Mouse (Mus musculus): ENCODE measurements around the gene Gm13275. TPM values are rescaled to one million over a fixed set of nuclear protein-coding genes. Genes with fewer than 3 reads are reported as not detected.
"Not testable (repeated sequence)": the region's sequence is repeated elsewhere in the genome, so short reads cannot be mapped to it uniquely, and the experiment has no call there.

The Gm13275 gene
- polyA plus RNA-seq (2015; fragmentation: Nextera tagmentation; extraction: Ambion mirVana), result not detected in 2 replicates

- WGBS, result 0% methylated on average over 13 of the region's 52 CpGs
- ATAC-seq, result not testable (repeated sequence)
Observed at GRCm38 (mm10) chr4:88793936-88794675, at the start of gene Gm13275. Gene Gm13275, plus strand, starts transcription at chr4:88794487.

GRCm38 (mm10) chr4:88749926-88750325, 44.4 kb upstream of the Gm13275 start:
- ATAC-seq, result no peak
- Histone ChIP-seq H3K4me2 (no peak overlapping the region), H3K9me3 (replicated peaks) (no peaks in the 10 kb centered on the region), H3K9ac (no peak overlapping the region), H3K4me1 (peaks cover 7% of the 10 kb centered on the region; the same call in 1 of the 2 replicates), H3K27me3 (no peaks in the 10 kb centered on the region), H3K27ac (no peak overlapping the region), H3K36me3 (ENCODE audit: poor library complexity, severe bottlenecking) (no peaks in the 10 kb centered on the region), H3K4me3 (no peak overlapping the region)
- 78% methylated on average over 6 of the region's 6 CpGs for WGBS

More at GRCm38 (mm10) chr4:88793936-88794675, at the start of gene Gm13275:
- not testable (repeated sequence) for H3K4me3 ChIP-seq; H3K9ac ChIP-seq; H3K4me1 ChIP-seq; H3K9me3 ChIP-seq (replicated peaks); H3K36me3 ChIP-seq (ENCODE audit: poor library complexity, severe bottlenecking); H3K27ac ChIP-seq; H3K4me2 ChIP-seq; H3K27me3 ChIP-seq

- not testable (repeated sequence) for H3K36me3 ChIP-seq (ENCODE audit: poor library complexity, severe bottlenecking); ATAC-seq; H3K4me3 ChIP-seq; H3K27ac ChIP-seq; H3K9ac ChIP-seq; H3K4me1 ChIP-seq; H3K27me3 ChIP-seq; H3K9me3 ChIP-seq (replicated peaks); H3K4me2 ChIP-seq
- 77% methylated on average over 15 of the region's 15 CpGs for WGBS
Observed at GRCm38 (mm10) chr4:88754818-88755340, 39.4 kb upstream of the Gm13275 start, which contains the start of gene Gm13271. Gene Gm13271, plus strand, starts transcription at chr4:88754868.

- not testable (repeated sequence) for ATAC-seq; H3K36me3 ChIP-seq (ENCODE audit: poor library complexity, severe bottlenecking); H3K9me3 ChIP-seq (replicated peaks); H3K27me3 ChIP-seq; H3K4me1 ChIP-seq
- peak overlapping the region; percentile 49 for H3K4me3 ChIP-seq
- H3K4me2 ChIP-seq, result peak overlapping the region; percentile 74
- H3K9ac ChIP-seq, result peak overlapping the region; percentile 59
- peak overlapping the region; percentile 61 for H3K27ac ChIP-seq
- 12% methylated on average over 28 of the region's 31 CpGs for WGBS
Observed at GRCm38 (mm10) chr4:88756581-88757513, 37.4 kb upstream of the Gm13275 start.

GRCm38 (mm10) chr4:88757628-88758031, 36.7 kb upstream of the Gm13275 start:
- not testable (repeated sequence) for H3K4me1 ChIP-seq; H3K36me3 ChIP-seq (ENCODE audit: poor library complexity, severe bottlenecking); H3K9me3 ChIP-seq (replicated peaks); H3K27me3 ChIP-seq
- peak overlapping the region; percentile 61 for H3K27ac ChIP-seq
- WGBS, result 0% methylated on average over 21 of the region's 21 CpGs
- peak overlapping the region; percentile 49 for H3K4me3 ChIP-seq
- H3K4me2 ChIP-seq, result peak overlapping the region; percentile 74
- ATAC-seq, result peak; percentile 100
- peak overlapping the region; percentile 59 for H3K9ac ChIP-seq

- H3K27ac ChIP-seq; H3K4me3 ChIP-seq; H3K4me1 ChIP-seq; H3K9ac ChIP-seq; H3K36me3 ChIP-seq (ENCODE audit: poor library complexity, severe bottlenecking); H3K4me2 ChIP-seq; H3K27me3 ChIP-seq; H3K9me3 ChIP-seq (replicated peaks); ATAC-seq: not testable (repeated sequence)
- WGBS, result 87% methylated on average over 9 of the region's 9 CpGs
Observed at GRCm38 (mm10) chr4:88758751-88759150, 35.5 kb upstream of the Gm13275 start.

- peak within 1 kb of the TSS; percentile 48; the same call in 1 of the 2 replicates for H3K9ac ChIP-seq
- H3K4me3 ChIP-seq, result peak within 1 kb of the TSS; percentile 40
- H3K27me3 ChIP-seq; ATAC-seq; H3K9me3 ChIP-seq (replicated peaks); H3K36me3 ChIP-seq (ENCODE audit: poor library complexity, severe bottlenecking); H3K4me1 ChIP-seq; H3K27ac ChIP-seq: not testable (repeated sequence)
- peak within 1 kb of the TSS; percentile 69 for H3K4me2 ChIP-seq
- 23% methylated on average over 11 of the region's 14 CpGs for WGBS
Observed at GRCm38 (mm10) chr4:88759610-88760268, 34.5 kb upstream of the Gm13275 start, which contains the start of gene Gm13283. Gene Gm13283, plus strand, starts transcription at chr4:88760119.

GRCm38 (mm10) chr4:88760431-88760830, 33.9 kb upstream of the Gm13275 start:
- not testable (repeated sequence) for ATAC-seq; H3K9me3 ChIP-seq (replicated peaks); H3K27ac ChIP-seq; H3K4me1 ChIP-seq; H3K27me3 ChIP-seq; H3K36me3 ChIP-seq (ENCODE audit: poor library complexity, severe bottlenecking)
- H3K4me3 ChIP-seq, result peak overlapping the region; percentile 40
- H3K4me2 ChIP-seq, result peak overlapping the region; percentile 69
- H3K9ac ChIP-seq, result peak overlapping the region; percentile 48; the same call in 1 of the 2 replicates
- WGBS, result under 1% methylated on average over 23 of the region's 28 CpGs

GRCm38 (mm10) chr4:88761776-88762175, 32.5 kb upstream of the Gm13275 start:
- not testable (repeated sequence) for H3K4me2 ChIP-seq; H3K27ac ChIP-seq; H3K36me3 ChIP-seq (ENCODE audit: poor library complexity, severe bottlenecking); H3K9ac ChIP-seq; H3K27me3 ChIP-seq; H3K9me3 ChIP-seq (replicated peaks); ATAC-seq; H3K4me1 ChIP-seq; H3K4me3 ChIP-seq
- WGBS, result 67% methylated on average over 6 of the region's 8 CpGs

GRCm38 (mm10) chr4:88762341-88762740, 31.9 kb upstream of the Gm13275 start:
- H3K4me1 ChIP-seq; H3K9ac ChIP-seq; H3K4me3 ChIP-seq; H3K27ac ChIP-seq; H3K9me3 ChIP-seq (replicated peaks); H3K4me2 ChIP-seq; H3K27me3 ChIP-seq; H3K36me3 ChIP-seq (ENCODE audit: poor library complexity, severe bottlenecking); ATAC-seq: not testable (repeated sequence)
- WGBS, result 62% methylated on average over 9 of the region's 9 CpGs

GRCm38 (mm10) chr4:88763384-88764018, 30.8 kb upstream of the Gm13275 start:
- Histone ChIP-seq H3K4me2 (peak overlapping the region; percentile 63), H3K4me3 (peak overlapping the region; percentile 40), H3K9ac (0 out of 2 replicates have a peak overlapping the region, but pooled peaks have one; percentile 51)
- not testable (repeated sequence) for H3K36me3 ChIP-seq (ENCODE audit: poor library complexity, severe bottlenecking); H3K27me3 ChIP-seq; ATAC-seq; H3K9me3 ChIP-seq (replicated peaks); H3K4me1 ChIP-seq; H3K27ac ChIP-seq
- WGBS, result 3% methylated on average over 25 of the region's 42 CpGs
